Mouse (Mus musculus): ENCODE data around the gene Klc4. TPM values are rescaled to one million over a fixed set of nuclear protein-coding genes. Genes with fewer than 3 reads are reported as not detected.
A peak's percentile ranks its signal among the peaks of the same experiment; 100 is the strongest.

Gene Klc4
- polyA plus RNA-seq, 1 experiment from 2014 or later = 32.8 TPM

DNA sequence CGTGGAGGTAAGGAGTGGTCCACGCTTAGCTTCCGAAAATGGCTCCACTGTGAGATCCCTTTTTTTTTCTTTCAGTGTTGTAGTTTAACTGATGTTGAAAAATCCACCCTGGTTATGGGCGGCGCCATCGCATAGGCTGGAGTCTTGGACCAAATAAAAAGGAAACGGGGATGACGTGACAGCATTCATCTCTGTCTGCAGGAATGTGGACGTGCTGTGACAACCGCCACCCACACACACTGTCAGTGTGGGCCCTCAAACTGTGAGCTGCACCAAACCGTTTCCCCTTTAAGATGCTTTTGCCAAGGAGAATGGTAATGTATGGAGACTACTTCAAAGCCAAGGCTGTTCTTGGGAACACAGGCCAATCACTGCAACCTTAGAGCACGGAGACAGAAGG is 39.8 kb downstream of the Klc4 start:
- Histone ChIP-seq H3K9me3 (ENCODE audit: control insufficient read depth, low read length) (no peaks in the 10 kb centered on the region), H3K9ac (replicated peaks; ENCODE audit: low read length) (no peak overlapping the region), H3K4me2 (ENCODE audit: low read length) (no peak overlapping the region), H3K27me3 (ENCODE audit: control insufficient read depth, insufficient read depth, low read length) (no peaks in the 10 kb centered on the region), H3K4me1 (ENCODE audit: control insufficient read depth, insufficient read depth, low read length) (peaks cover 10% of the 10 kb centered on the region), H3K36me3 (ENCODE audit: control insufficient read depth, insufficient read depth, low read length) (no peaks in the 10 kb centered on the region), H3K4me3 (replicated peaks; ENCODE audit: low read depth, low read length) (no peak overlapping the region), H3K27ac (replicated peaks; ENCODE audit: low read depth, low read length) (peak overlapping the region; percentile 77)
- WGBS = 75% methylated on average over 12 of the region's 12 CpGs
- DNase-seq (no peak), ATAC-seq (ENCODE audit: low FRiP score, low TSS enrichment) (no peak)

GRCm38 (mm10) chr17:46605126-46605525 is 40.7 kb downstream of the Klc4 start:
- WGBS = 28% methylated on average over 5 of the region's 5 CpGs
- Histone ChIP-seq H3K27ac (replicated peaks; ENCODE audit: low read depth, low read length) (peak overlapping the region; percentile 77), H3K9ac (replicated peaks; ENCODE audit: low read length) (no peak overlapping the region), H3K4me3 (replicated peaks; ENCODE audit: low read depth, low read length) (no peak overlapping the region), H3K9me3 (ENCODE audit: control insufficient read depth, low read length) (no peaks in the 10 kb centered on the region), H3K4me1 (ENCODE audit: control insufficient read depth, insufficient read depth, low read length) (peaks cover 10% of the 10 kb centered on the region), H3K36me3 (ENCODE audit: control insufficient read depth, insufficient read depth, low read length) (no peaks in the 10 kb centered on the region), H3K4me2 (ENCODE audit: low read length) (no peak overlapping the region), H3K27me3 (ENCODE audit: control insufficient read depth, insufficient read depth, low read length) (no peaks in the 10 kb centered on the region)
- ATAC-seq (ENCODE audit: low FRiP score, low TSS enrichment) = no peak
- peak; percentile 58 for DNase-seq

- Histone ChIP-seq H3K9me3 (ENCODE audit: control insufficient read depth, low read length) (no peaks in the 10 kb centered on the region), H3K9ac (replicated peaks; ENCODE audit: low read length) (no peak overlapping the region), H3K36me3 (ENCODE audit: control insufficient read depth, insufficient read depth, low read length) (no peaks in the 10 kb centered on the region), H3K4me3 (replicated peaks; ENCODE audit: low read depth, low read length) (no peak overlapping the region), H3K27ac (replicated peaks; ENCODE audit: low read depth, low read length) (no peak overlapping the region), H3K27me3 (ENCODE audit: control insufficient read depth, insufficient read depth, low read length) (no peaks in the 10 kb centered on the region), H3K4me1 (ENCODE audit: control insufficient read depth, insufficient read depth, low read length) (peaks cover 10% of the 10 kb centered on the region), H3K4me2 (ENCODE audit: low read length) (no peak overlapping the region)
- ATAC-seq (ENCODE audit: low FRiP score, low TSS enrichment) (no peak), DNase-seq (no peak)
- WGBS = 97% methylated on average over 4 of the region's 4 CpGs
Observed at GRCm38 (mm10) chr17:46603229-46603628, 42.6 kb downstream of the Klc4 start.

- Histone ChIP-seq H3K36me3 (ENCODE audit: control insufficient read depth, insufficient read depth, low read length) (no peaks in the 10 kb centered on the region), H3K27ac (replicated peaks; ENCODE audit: low read depth, low read length) (peak overlapping the region; percentile 26; the same call in 1 of the 2 replicates), H3K4me3 (replicated peaks; ENCODE audit: low read depth, low read length) (no peak overlapping the region), H3K4me1 (ENCODE audit: control insufficient read depth, insufficient read depth, low read length) (peaks cover 10% of the 10 kb centered on the region), H3K4me2 (ENCODE audit: low read length) (no peak overlapping the region), H3K27me3 (ENCODE audit: control insufficient read depth, insufficient read depth, low read length) (no peaks in the 10 kb centered on the region), H3K9ac (replicated peaks; ENCODE audit: low read length) (no peak overlapping the region), H3K9me3 (ENCODE audit: control insufficient read depth, low read length) (no peaks in the 10 kb centered on the region)
- WGBS = 86% methylated on average over 9 of the region's 9 CpGs
- no peak for ATAC-seq (ENCODE audit: low FRiP score, low TSS enrichment)
- DNase-seq = no peak
Observed at GRCm38 (mm10) chr17:46602212-46602611, 43.6 kb downstream of the Klc4 start.

DNA sequence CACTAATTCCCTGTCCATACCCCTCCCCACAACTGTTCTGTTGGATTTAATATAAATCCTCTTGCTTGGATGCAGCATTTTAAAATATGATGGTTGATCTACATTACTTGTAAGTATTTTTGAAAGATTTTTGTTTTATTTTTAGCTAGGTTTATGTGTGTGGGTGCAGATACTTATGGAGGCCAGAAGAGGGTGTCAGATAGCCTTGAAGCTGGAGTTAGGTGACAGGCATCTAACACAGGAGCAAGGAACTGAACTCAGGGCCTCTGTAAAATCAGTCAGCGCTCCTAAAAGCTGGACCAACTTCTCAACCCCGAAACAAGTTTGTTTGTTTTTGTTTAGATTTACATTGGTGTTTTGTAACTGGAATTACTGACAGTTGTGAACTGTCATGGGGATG is 45.3 kb downstream of the Klc4 start:
- no peak overlapping the region for H3K4me3 ChIP-seq (replicated peaks; ENCODE audit: low read depth, low read length)
- H3K9me3 ChIP-seq (ENCODE audit: control insufficient read depth, low read length) = no peaks in the 10 kb centered on the region
- H3K9ac ChIP-seq (replicated peaks; ENCODE audit: low read length) = no peak overlapping the region
- H3K4me2 ChIP-seq (ENCODE audit: low read length) = no peak overlapping the region
- H3K27me3 ChIP-seq (ENCODE audit: control insufficient read depth, insufficient read depth, low read length) = no peaks in the 10 kb centered on the region
- H3K4me1 ChIP-seq (ENCODE audit: control insufficient read depth, insufficient read depth, low read length) = peaks cover 8% of the 10 kb centered on the region
- 94% methylated on average over 2 of the region's 2 CpGs for WGBS
- H3K27ac ChIP-seq (replicated peaks; ENCODE audit: low read depth, low read length) = no peak overlapping the region
- DNase-seq (no peak), ATAC-seq (ENCODE audit: low FRiP score, low TSS enrichment) (no peak)
- no peaks in the 10 kb centered on the region for H3K36me3 ChIP-seq (ENCODE audit: control insufficient read depth, insufficient read depth, low read length)

DNA sequence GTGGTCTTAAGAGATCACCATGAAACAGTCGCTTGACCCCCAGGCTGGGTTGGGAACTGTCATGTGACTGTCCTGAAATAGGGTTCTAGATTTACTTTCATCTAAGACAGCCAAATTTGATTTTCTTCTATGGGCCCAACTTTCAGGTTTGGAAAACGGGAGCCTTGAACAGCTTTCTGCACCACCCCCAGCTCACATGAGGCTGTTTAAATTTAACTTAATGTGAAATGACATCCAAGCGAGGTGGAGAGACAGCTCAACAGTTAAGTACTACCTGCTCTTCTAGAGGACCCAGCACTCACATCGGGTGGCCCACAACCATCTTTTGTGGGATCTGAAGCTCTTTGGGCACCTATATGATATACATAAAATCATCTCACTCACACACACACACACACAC is 46.9 kb downstream of the Klc4 start:
- Histone ChIP-seq H3K4me2 (ENCODE audit: low read length) (no peak overlapping the region), H3K9ac (replicated peaks; ENCODE audit: low read length) (no peak overlapping the region), H3K4me3 (replicated peaks; ENCODE audit: low read depth, low read length) (no peak overlapping the region), H3K27me3 (ENCODE audit: control insufficient read depth, insufficient read depth, low read length) (no peaks in the 10 kb centered on the region), H3K9me3 (ENCODE audit: control insufficient read depth, low read length) (no peaks in the 10 kb centered on the region), H3K27ac (replicated peaks; ENCODE audit: low read depth, low read length) (no peak overlapping the region), H3K36me3 (ENCODE audit: control insufficient read depth, insufficient read depth, low read length) (no peaks in the 10 kb centered on the region), H3K4me1 (ENCODE audit: control insufficient read depth, insufficient read depth, low read length) (0 out of 2 replicates have a peak, but pooled peaks cover 5% of the 10 kb centered on the region)
- DNase-seq = no peak
- WGBS = 80% methylated on average over 4 of the region's 4 CpGs
- ATAC-seq (ENCODE audit: low FRiP score, low TSS enrichment) = no peak

DNA sequence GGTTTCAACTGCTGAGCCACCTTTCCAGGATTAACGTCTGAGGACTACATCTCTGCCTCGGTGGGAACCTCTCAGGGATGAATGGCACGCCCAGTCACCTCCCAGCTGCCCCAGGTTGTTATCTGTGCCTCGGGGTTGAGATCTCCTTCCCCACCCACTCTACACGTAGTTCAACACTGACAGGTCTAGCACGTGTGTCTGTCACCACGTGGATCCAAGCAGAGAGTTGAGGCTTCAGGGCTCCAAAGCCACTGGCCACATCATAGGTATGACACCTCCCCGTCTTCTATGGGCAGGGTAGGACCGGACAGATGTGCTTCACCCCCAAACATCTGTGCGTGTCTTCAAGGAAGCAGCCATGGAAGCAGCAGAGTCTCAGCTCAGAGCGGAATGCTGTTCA is 47.9 kb downstream of the Klc4 start:
- H3K4me1 ChIP-seq (ENCODE audit: control insufficient read depth, insufficient read depth, low read length) = 0 out of 2 replicates have a peak, but pooled peaks cover 5% of the 10 kb centered on the region
- H3K36me3 ChIP-seq (ENCODE audit: control insufficient read depth, insufficient read depth, low read length) = no peaks in the 10 kb centered on the region
- no peak overlapping the region for H3K4me3 ChIP-seq (replicated peaks; ENCODE audit: low read depth, low read length)
- 93% methylated on average over 11 of the region's 11 CpGs for WGBS
- H3K9me3 ChIP-seq (ENCODE audit: control insufficient read depth, low read length) = no peaks in the 10 kb centered on the region
- H3K9ac ChIP-seq (replicated peaks; ENCODE audit: low read length) = no peak overlapping the region
- no peak for DNase-seq
- H3K27ac ChIP-seq (replicated peaks; ENCODE audit: low read depth, low read length) = no peak overlapping the region
- H3K4me2 ChIP-seq (ENCODE audit: low read length) = no peak overlapping the region
- ATAC-seq (ENCODE audit: low FRiP score, low TSS enrichment) = no peak
- no peaks in the 10 kb centered on the region for H3K27me3 ChIP-seq (ENCODE audit: control insufficient read depth, insufficient read depth, low read length)

- whole genome bisulfite sequencing = 68% methylated on average over 6 of the region's 6 CpGs
- H3K4me1 ChIP-seq (ENCODE audit: control insufficient read depth, insufficient read depth, low read length) = 0 out of 2 replicates have a peak, but pooled peaks cover 5% of the 10 kb centered on the region
- no peaks in the 10 kb centered on the region for H3K27me3 ChIP-seq (ENCODE audit: control insufficient read depth, insufficient read depth, low read length)
- H3K9me3 ChIP-seq (ENCODE audit: control insufficient read depth, low read length) = no peaks in the 10 kb centered on the region
- ATAC-seq (ENCODE audit: low FRiP score, low TSS enrichment) (no peak), DNase-seq (no peak)
- peaks cover 6% of the 10 kb centered on the region; the same call in 1 of the 2 replicates for H3K36me3 ChIP-seq (ENCODE audit: control insufficient read depth, insufficient read depth, low read length)
- H3K4me2 ChIP-seq (ENCODE audit: low read length) = no peak overlapping the region
- no peak overlapping the region for H3K4me3 ChIP-seq (replicated peaks; ENCODE audit: low read depth, low read length)
- no peak overlapping the region for H3K9ac ChIP-seq (replicated peaks; ENCODE audit: low read length)
- H3K27ac ChIP-seq (replicated peaks; ENCODE audit: low read depth, low read length) = 0 out of 2 replicates have a peak overlapping the region, but pooled peaks have one; percentile 26
Observed at GRCm38 (mm10) chr17:46595336-46595735, 50.5 kb downstream of the Klc4 start.

GRCm38 (mm10) chr17:46594606-46595005 is 51.2 kb downstream of the Klc4 start:
- DNase-seq (no peak), ATAC-seq (ENCODE audit: low FRiP score, low TSS enrichment) (no peak)
- Histone ChIP-seq H3K4me3 (replicated peaks; ENCODE audit: low read depth, low read length) (no peak overlapping the region), H3K27ac (replicated peaks; ENCODE audit: low read depth, low read length) (0 out of 2 replicates have a peak overlapping the region, but pooled peaks have one; percentile 26), H3K36me3 (ENCODE audit: control insufficient read depth, insufficient read depth, low read length) (peaks cover 13% of the 10 kb centered on the region), H3K4me1 (ENCODE audit: control insufficient read depth, insufficient read depth, low read length) (0 out of 2 replicates have a peak, but pooled peaks cover 5% of the 10 kb centered on the region), H3K27me3 (ENCODE audit: control insufficient read depth, insufficient read depth, low read length) (no peaks in the 10 kb centered on the region), H3K4me2 (ENCODE audit: low read length) (no peak overlapping the region), H3K9ac (replicated peaks; ENCODE audit: low read length) (no peak overlapping the region), H3K9me3 (ENCODE audit: control insufficient read depth, low read length) (no peaks in the 10 kb centered on the region)
- 50% methylated on average over 9 of the region's 9 CpGs for WGBS

Data from midbrain, embryonic 14.5 days (tissue).